Mouse (Mus musculus): ENCODE results near the gene Mymx.

GRCm38 (mm10) chr17:45601325-45601724 lies 577 bp downstream of the Mymx start:
- TF ChIP-seq CTCF (conservative IDR thresholded peaks at IDR 0.05; ENCODE audit: low read length) (no peak), POU5F1 (IDR thresholded peaks at IDR 0.05; ENCODE audit: borderline replicate concordance, low read length) (no peak), NANOG (IDR thresholded peaks at IDR 0.05; ENCODE audit: borderline replicate concordance, low read length) (no peak)
